Mouse (Mus musculus): ENCODE data around the gene Cd3eap. TPM values are rescaled to one million over a fixed set of nuclear protein-coding genes. Genes with fewer than 3 reads are reported as not detected.
A peak's percentile ranks its signal among the peaks of the same experiment; 100 is the strongest.

The Cd3eap gene
- total and polyA plus RNA-seq, 3 experiments = 43.9 to 49.8 TPM; not detected in 1

DNA sequence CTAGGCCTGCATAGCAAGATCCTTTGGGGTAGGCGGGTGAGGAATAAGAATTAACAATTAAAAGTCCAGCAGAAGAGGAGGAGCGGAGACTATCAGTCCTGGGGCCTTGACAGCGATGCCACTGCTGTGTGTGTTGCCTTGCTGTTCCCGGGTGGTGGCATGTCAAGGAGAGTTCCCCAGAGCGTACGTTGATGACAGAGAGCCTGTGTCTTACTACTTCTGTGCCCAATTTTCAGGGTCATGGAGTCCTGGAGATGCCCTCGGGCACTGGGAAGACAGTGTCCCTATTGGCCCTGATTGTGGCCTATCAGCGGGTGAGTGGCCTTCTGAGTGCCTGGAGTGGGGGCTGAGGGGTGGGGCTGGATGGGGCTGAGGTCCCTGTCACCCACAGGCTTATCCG lies 24.4 kb upstream of the Cd3eap start:
- Histone ChIP-seq H3K79me2 (ENCODE audit: control insufficient read depth, insufficient read depth, low read length, poor library complexity) (peaks cover 17% of the 10 kb centered on the region), H3K4me3 (ENCODE audit: control insufficient read depth in 1 of 2, insufficient read depth in 1 of 2, low read depth in 2 of 2, low read length in 2 of 2) (no peak overlapping the region), H3K9me3 (replicated peaks; ENCODE audit: insufficient read depth, low read length) (no peaks in the 10 kb centered on the region), H3K4me1 (ENCODE audit: control insufficient read depth in 1 of 2, insufficient read depth in 2 of 2, low read length in 2 of 2) (peaks cover 0 to 8% of the 10 kb centered on the region in 2 experiments; a peak in 3 of 4 replicates), H3K27ac (ENCODE audit: control insufficient read depth, low read depth, low read length) (no peak overlapping the region), H3K9ac (ENCODE audit: control insufficient read depth, low read depth, low read length, poor library complexity, severe bottlenecking) (no peak overlapping the region), H3K27me3 (ENCODE audit: control insufficient read depth in 1 of 2, insufficient read depth in 2 of 2, low read length in 2 of 2) (no peaks in the 10 kb centered on the region), H3K36me3 (ENCODE audit: control insufficient read depth in 1 of 2, insufficient read depth in 2 of 2, low read length in 2 of 2) (peaks cover 0 to 8% of the 10 kb centered on the region in 2 experiments; a peak in 2 of 4 replicates)
- no peak for TF ChIP-seq UBTF (IDR thresholded peaks at IDR 0.05; ENCODE audit: borderline replicate concordance, insufficient read depth, low read depth, low read length)
- TF ChIP-seq TAL1 (IDR thresholded peaks at IDR 0.05; ENCODE audit: low read length) = no peak
- TF ChIP-seq USF1 (IDR thresholded peaks at IDR 0.05; ENCODE audit: low read depth, low read length) = no peak
- no peak for TF ChIP-seq CTCF (IDR thresholded peaks at IDR 0.05 in 2 of 3, conservative IDR thresholded peaks at IDR 0.05 in 1 of 3; ENCODE audit: control insufficient read depth in 1 of 3, insufficient read depth in 1 of 3, low read depth in 2 of 3, low read length in 3 of 3, poor library complexity in 1 of 3, severe bottlenecking in 1 of 3)
- no peak for TF ChIP-seq MEF2A (IDR thresholded peaks at IDR 0.05; ENCODE audit: extremely low read depth, insufficient replicate concordance, low read depth, low read length, poor library complexity, severe bottlenecking)
- TF ChIP-seq ZNF384 (IDR thresholded peaks at IDR 0.05; ENCODE audit: low read depth, low read length) = no peak
- no peak for TF ChIP-seq SMC3 (IDR thresholded peaks at IDR 0.05; ENCODE audit: low read depth, low read length)
- no peak for TF ChIP-seq MYC (IDR thresholded peaks at IDR 0.05; ENCODE audit: low read depth, low read length)
- TF ChIP-seq ZKSCAN1 (IDR thresholded peaks at IDR 0.05; ENCODE audit: low read depth, low read length) = no peak
- TF ChIP-seq KAT2A (conservative IDR thresholded peaks at IDR 0.05; ENCODE audit: low read depth, low read length) = no peak
- no peak for TF ChIP-seq MAZ (IDR thresholded peaks at IDR 0.05; ENCODE audit: low read depth, low read length)
- no peak for TF ChIP-seq TCF12 (IDR thresholded peaks at IDR 0.05; ENCODE audit: low read depth, low read length)
- TF ChIP-seq MXI1 (IDR thresholded peaks at IDR 0.05; ENCODE audit: low read depth, low read length) = no peak
- no peak for TF ChIP-seq JUND (IDR thresholded peaks at IDR 0.05; ENCODE audit: low read depth, low read length)
- TF ChIP-seq ETS1 (IDR thresholded peaks at IDR 0.05; ENCODE audit: low read depth, low read length) = no peak
- TF ChIP-seq NELFE (IDR thresholded peaks at IDR 0.05; ENCODE audit: low read depth, low read length) = no peak
- no peak for TF ChIP-seq POLR2AphosphoS2 (IDR thresholded peaks at IDR 0.05; ENCODE audit: low read length)
- TF ChIP-seq RAD21 (IDR thresholded peaks at IDR 0.05; ENCODE audit: low read depth, low read length) = no peak
- TF ChIP-seq GABPA (IDR thresholded peaks at IDR 0.05; ENCODE audit: low read depth, low read length) = no peak
- no peak for TF ChIP-seq POLR2A (IDR thresholded peaks at IDR 0.05; ENCODE audit: control insufficient read depth in 1 of 2, insufficient read depth in 1 of 2, low read depth in 1 of 2, low read length in 2 of 2, poor library complexity in 1 of 2)
- no peak for DNase-seq (ENCODE audit: low read depth, low spot score)

DNA sequence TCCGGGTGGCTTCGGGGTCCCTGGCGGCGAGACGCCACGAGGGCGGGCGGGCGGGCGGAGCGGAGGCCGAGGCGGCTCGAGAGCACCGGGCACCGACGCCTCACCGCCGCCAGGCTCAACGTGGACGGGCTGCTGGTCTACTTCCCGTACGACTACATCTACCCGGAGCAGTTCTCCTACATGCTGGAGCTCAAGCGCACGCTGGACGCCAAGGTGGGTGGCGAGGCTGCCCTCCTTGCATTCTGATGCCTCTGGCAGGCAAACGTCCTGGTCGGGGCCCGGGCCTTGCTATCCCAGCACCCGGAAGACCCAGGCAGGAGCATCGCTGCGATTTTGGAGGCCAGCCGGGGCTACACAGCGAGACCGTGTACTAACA lies 22.9 kb upstream of the Cd3eap start:
- peak overlapping the region; percentile 87 for H3K9ac ChIP-seq (ENCODE audit: control insufficient read depth, low read depth, low read length, poor library complexity, severe bottlenecking)
- peaks cover 0 to 8% of the 10 kb centered on the region in 2 experiments; a peak in 2 of 4 replicates for H3K36me3 ChIP-seq (ENCODE audit: control insufficient read depth in 1 of 2, insufficient read depth in 2 of 2, low read length in 2 of 2)
- peak overlapping the region; percentile 92 to 93 for H3K4me3 ChIP-seq (ENCODE audit: control insufficient read depth in 1 of 2, insufficient read depth in 1 of 2, low read depth in 2 of 2, low read length in 2 of 2)

More for the DNA sequence above, 22.9 kb upstream of the Cd3eap start:
- Histone ChIP-seq H3K27me3 (ENCODE audit: control insufficient read depth in 1 of 2, insufficient read depth in 2 of 2, low read length in 2 of 2) (no peaks in the 10 kb centered on the region), H3K4me1 (ENCODE audit: control insufficient read depth in 1 of 2, insufficient read depth in 2 of 2, low read length in 2 of 2) (peaks cover 0 to 8% of the 10 kb centered on the region in 2 experiments; a peak in 3 of 4 replicates), H3K9me3 (replicated peaks; ENCODE audit: insufficient read depth, low read length) (no peaks in the 10 kb centered on the region), H3K27ac (ENCODE audit: control insufficient read depth, low read depth, low read length) (no peak overlapping the region), H3K79me2 (ENCODE audit: control insufficient read depth, insufficient read depth, low read length, poor library complexity) (peaks cover 17% of the 10 kb centered on the region)
- DNase-seq (ENCODE audit: low read depth, low spot score) = peak; percentile 57
- TF ChIP-seq UBTF (IDR thresholded peaks at IDR 0.05; ENCODE audit: borderline replicate concordance, insufficient read depth, low read depth, low read length) = 0 out of 2 replicates have a peak, but pooled peaks have one; percentile 53
- TF ChIP-seq HCFC1 (IDR thresholded peaks at IDR 0.05; ENCODE audit: low read depth, low read length) = no peak

Data from MEL (cell line).